ENCODE assay signal across 8 mouse cellular contexts in genomic region chr6:147263178-147263577, GRCm38 (mm10). TPM values are rescaled to one million over a fixed set of nuclear protein-coding genes. Genes with fewer than 3 reads are reported as not detected.
DNase-seq lines count a peak whose midpoint lies in the region; ATAC-seq lines count a peak whose summit lies in the region.

No protein-coding gene starts in this region.

- H3K9me3 ChIP-seq in embryonic facial prominence, embryonic 12.5 days, result no peaks in the 10 kb centered on the region
- H3K9me3 ChIP-seq in hindbrain, embryonic 16.5 days (ENCODE audit: control insufficient read depth, low read length), result no peaks in the 10 kb centered on the region
- H3K9me3 ChIP-seq in midbrain, embryonic 13.5 days, result no peaks in the 10 kb centered on the region

- H3K27ac ChIP-seq in embryonic facial prominence, embryonic 12.5 days, result peak overlapping the region; percentile 36; the same call in 1 of the 2 replicates
- H3K27ac ChIP-seq in hindbrain, embryonic 16.5 days (ENCODE audit: low read depth, low read length), result no peak overlapping the region
- H3K27ac ChIP-seq in midbrain, embryonic 13.5 days, result no peak overlapping the region

- peak overlapping the region; percentile 51 for H3K4me3 ChIP-seq in embryonic facial prominence, embryonic 12.5 days
- peak overlapping the region; percentile 53 for H3K4me3 ChIP-seq in hindbrain, embryonic 16.5 days (ENCODE audit: low read length)
- H3K4me3 ChIP-seq in midbrain, embryonic 13.5 days (replicated peaks), result peak overlapping the region; percentile 50

- WGBS in embryonic facial prominence, embryonic 12.5 days, result under 1% methylated on average over 21 of the region's 21 CpGs
- under 1% methylated on average over 17 of the region's 21 CpGs for WGBS in hindbrain, embryonic 16.5 days
- WGBS in midbrain, embryonic 13.5 days, result 1% methylated on average over 21 of the region's 21 CpGs

- peak; percentile 9 to 13 for DNase-seq in left cerebral cortex, adult 18-20 months (ENCODE audit: low spot score in 2 of 2)
- DNase-seq in left cerebral cortex, postnatal 14 days (ENCODE audit: low spot score in 2 of 2), result no peak
- peak; percentile 26 for DNase-seq in WW6 (ENCODE audit: low read depth, low spot score)

- no peaks in the 10 kb centered on the region for H3K36me3 ChIP-seq in embryonic facial prominence, embryonic 12.5 days
- no peaks in the 10 kb centered on the region for H3K36me3 ChIP-seq in hindbrain, embryonic 16.5 days (ENCODE audit: control insufficient read depth, insufficient read depth, low read length)
- H3K36me3 ChIP-seq in midbrain, embryonic 13.5 days, result no peaks in the 10 kb centered on the region

- peak overlapping the region; percentile 59 for H3K9ac ChIP-seq in embryonic facial prominence, embryonic 12.5 days
- peak overlapping the region; percentile 62 for H3K9ac ChIP-seq in hindbrain, embryonic 16.5 days (ENCODE audit: low read depth, low read length)
- H3K9ac ChIP-seq in midbrain, embryonic 13.5 days (replicated peaks), result peak overlapping the region; percentile 58; the same call in 1 of the 2 replicates

- peaks cover 47% of the 10 kb centered on the region for H3K27me3 ChIP-seq in embryonic facial prominence, embryonic 12.5 days
- peaks cover 26% of the 10 kb centered on the region for H3K27me3 ChIP-seq in hindbrain, embryonic 16.5 days (replicated peaks; ENCODE audit: control insufficient read depth, insufficient read depth, low read length)
- H3K27me3 ChIP-seq in midbrain, embryonic 13.5 days, result peaks cover 77% of the 10 kb centered on the region

- no peak for ATAC-seq in embryonic facial prominence, embryonic 12.5 days (ENCODE audit: insufficient number of reproducible peaks, insufficient read depth, low FRiP score, low TSS enrichment)
- ATAC-seq in hindbrain, embryonic 16.5 days, result peak; percentile 66; the same call in 1 of the 2 replicates
- ATAC-seq in midbrain, embryonic 13.5 days, result peak; percentile 68
- ATAC-seq in monocyte, adult 5-6 weeks (replicated peaks; ENCODE audit: insufficient number of reproducible peaks, low FRiP score, low TSS enrichment, poor library complexity, severe bottlenecking), result no peak
- ATAC-seq in activated CD4-positive, CD25-positive, alpha-beta regulatory T cell, adult 4 months, result no peak

- H3K4me1 ChIP-seq in embryonic facial prominence, embryonic 12.5 days, result peaks cover 11% of the 10 kb centered on the region
- H3K4me1 ChIP-seq in hindbrain, embryonic 16.5 days (ENCODE audit: control insufficient read depth, insufficient read depth, low read depth, low read length), result peaks cover 16% of the 10 kb centered on the region
- peaks cover 17% of the 10 kb centered on the region for H3K4me1 ChIP-seq in midbrain, embryonic 13.5 days (replicated peaks)

- H3K4me2 ChIP-seq in embryonic facial prominence, embryonic 12.5 days (replicated peaks), result peak overlapping the region; percentile 94
- peak overlapping the region; percentile 96 for H3K4me2 ChIP-seq in hindbrain, embryonic 16.5 days (ENCODE audit: low read length)
- H3K4me2 ChIP-seq in midbrain, embryonic 13.5 days (replicated peaks), result peak overlapping the region; percentile 90

- intact Hi-C loops in left cerebral cortex, postnatal 14 days (cut with DNase I), result no loop called here

RNA-seq across cellular contexts. Expression of gene Pthlh, which starts 0.8 kb away (rescaled TPM):
- 1 to 10 TPM; 5.1 to 5.9 TPM for total RNA-seq in left cerebral cortex, adult 18-20 months (2021)
- total RNA-seq in left cerebral cortex, postnatal 14 days (2021), result 1 to 10 TPM; 3.7 to 3.8 TPM
- 11.9 TPM in 2 replicates for polyA plus RNA-seq in embryonic facial prominence, embryonic 12.5 days (2016; fragmentation: Nextera tagmentation; extraction: Ambion mirVana)
- 3.9 and 4.4 TPM in 2 replicates for polyA plus RNA-seq in hindbrain, embryonic 16.5 days (2015; fragmentation: Nextera tagmentation; extraction: Ambion mirVana)
- 0.68 and 1.2 TPM in 2 replicates for polyA plus RNA-seq in midbrain, embryonic 13.5 days (2015; fragmentation: Nextera tagmentation; extraction: Ambion mirVana)
- not detected in 3 replicates for total RNA-seq in monocyte, adult 5-6 weeks (2017)
- not detected for polyA plus RNA-seq in activated CD4-positive, CD25-positive, alpha-beta regulatory T cell, adult 4 months (2017; shearing (Covaris generic))

Comparison
In these comparisons a context has a peak if more than half of its experiments do, and no peak if none do; other contexts are left out.
1. DNase-seq: peak in left cerebral cortex, adult 18-20 months (2 of 2) and WW6 (single experiment); none in left cerebral cortex, postnatal 14 days (0 of 2).
2. ATAC-seq: peak in hindbrain, embryonic 16.5 days (single experiment) and midbrain, embryonic 13.5 days (single experiment); none in embryonic facial prominence, embryonic 12.5 days (single experiment), monocyte, adult 5-6 weeks (single experiment) and activated CD4-positive, CD25-positive, alpha-beta regulatory T cell, adult 4 months (single experiment).
3. Peak in every context shown above with its lines, with median percentiles within 50 percentile points of each other: H3K4me2 ChIP-seq, H3K4me3 ChIP-seq and H3K9ac ChIP-seq.